Mouse (Mus musculus): ENCODE results near the gene Hdac6.

DNA sequence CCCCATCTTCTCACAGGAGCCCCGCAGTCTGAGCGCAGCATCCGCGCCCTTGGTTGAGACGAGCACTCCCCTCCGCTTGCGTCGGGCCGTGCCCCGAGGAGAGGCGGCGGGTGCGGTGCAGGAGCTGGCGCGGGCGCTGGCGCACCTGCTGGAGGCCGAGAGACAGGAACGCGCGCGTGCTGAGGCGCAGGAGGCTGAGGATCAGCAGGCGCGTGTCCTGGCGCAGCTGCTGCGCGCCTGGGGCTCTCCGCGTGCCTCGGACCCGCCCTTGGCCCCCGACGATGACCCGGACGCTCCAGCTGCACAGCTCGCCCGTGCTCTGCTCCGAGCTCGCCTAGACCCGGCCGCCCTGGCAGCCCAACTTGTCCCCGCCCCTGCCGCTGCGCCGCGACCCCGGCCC is 25.7 kb downstream of the Hdac6 start:
- no peak for TF ChIP-seq CTCF (IDR thresholded peaks at IDR 0.05)
- TF ChIP-seq EP300 (IDR thresholded peaks at IDR 0.05; ENCODE audit: insufficient read depth, low read depth, low read length), result no peak
